Mouse (Mus musculus): Measurements from ENCODE around the gene Slc43a1. TPM values are rescaled to one million over a fixed set of nuclear protein-coding genes. Genes with fewer than 3 reads are reported as not detected.

Slc43a1 gene
- total RNA-seq, 1 experiment from 2014 or later: 23.5 TPM

- no peak for ATAC-seq (replicated peaks in 1 of 2; ENCODE audit: insufficient read depth in 1 of 2, low FRiP score in 2 of 2, low TSS enrichment in 1 of 2, low read depth in 1 of 2, poor library complexity in 2 of 2, severe bottlenecking in 2 of 2)
These were observed 12.7 kb downstream of the Slc43a1 start for GRCm38 (mm10) chr2:84851130-84852040.

DNA sequence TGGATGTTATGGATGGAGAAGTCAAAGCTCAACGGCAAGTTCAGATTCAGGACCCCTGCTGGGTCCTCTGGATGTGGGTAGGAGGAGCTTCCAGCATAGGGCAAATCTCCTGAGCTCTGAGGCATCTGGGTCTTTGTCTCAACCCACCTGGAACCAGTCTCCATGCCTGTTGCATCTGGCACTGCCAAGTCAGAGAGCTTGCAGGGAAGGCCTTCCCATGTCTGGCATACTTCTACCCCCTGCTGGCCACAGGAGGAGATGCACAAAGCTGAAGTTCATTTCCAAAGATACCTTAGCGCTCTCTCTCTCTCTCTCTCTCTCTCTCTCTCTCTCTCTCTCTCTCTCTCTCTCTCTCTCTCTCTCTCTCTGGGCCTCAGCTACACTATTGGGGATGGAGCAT is 17.1 kb downstream of the Slc43a1 start:
- peak; percentile 67 to 80 for ATAC-seq (replicated peaks in 1 of 2; ENCODE audit: insufficient read depth in 1 of 2, low FRiP score in 2 of 2, low TSS enrichment in 1 of 2, low read depth in 1 of 2, poor library complexity in 2 of 2, severe bottlenecking in 2 of 2)

DNA sequence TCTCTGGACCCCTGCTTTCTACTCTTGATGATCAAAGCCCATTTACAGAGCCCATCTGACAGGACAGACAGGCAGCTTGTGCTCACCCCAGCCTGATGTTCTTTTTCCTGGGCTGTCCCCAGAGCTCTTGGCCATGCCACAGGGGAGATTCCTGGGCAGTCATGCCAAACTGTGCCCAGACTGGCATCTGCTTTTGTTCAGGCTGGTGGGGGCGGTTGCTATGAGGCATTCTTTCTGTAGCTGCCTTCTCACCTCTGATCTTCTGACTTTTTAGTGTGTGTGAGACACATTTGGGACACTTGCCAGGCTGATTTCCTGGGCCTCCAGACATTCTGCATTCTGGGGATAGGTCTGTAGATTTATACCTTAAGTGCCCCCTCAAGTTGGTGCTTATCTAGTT is 19.9 kb downstream of the Slc43a1 start:
- ATAC-seq (replicated peaks in 1 of 2; ENCODE audit: insufficient read depth in 1 of 2, low FRiP score in 2 of 2, low TSS enrichment in 1 of 2, low read depth in 1 of 2, poor library complexity in 2 of 2, severe bottlenecking in 2 of 2): no peak

DNA sequence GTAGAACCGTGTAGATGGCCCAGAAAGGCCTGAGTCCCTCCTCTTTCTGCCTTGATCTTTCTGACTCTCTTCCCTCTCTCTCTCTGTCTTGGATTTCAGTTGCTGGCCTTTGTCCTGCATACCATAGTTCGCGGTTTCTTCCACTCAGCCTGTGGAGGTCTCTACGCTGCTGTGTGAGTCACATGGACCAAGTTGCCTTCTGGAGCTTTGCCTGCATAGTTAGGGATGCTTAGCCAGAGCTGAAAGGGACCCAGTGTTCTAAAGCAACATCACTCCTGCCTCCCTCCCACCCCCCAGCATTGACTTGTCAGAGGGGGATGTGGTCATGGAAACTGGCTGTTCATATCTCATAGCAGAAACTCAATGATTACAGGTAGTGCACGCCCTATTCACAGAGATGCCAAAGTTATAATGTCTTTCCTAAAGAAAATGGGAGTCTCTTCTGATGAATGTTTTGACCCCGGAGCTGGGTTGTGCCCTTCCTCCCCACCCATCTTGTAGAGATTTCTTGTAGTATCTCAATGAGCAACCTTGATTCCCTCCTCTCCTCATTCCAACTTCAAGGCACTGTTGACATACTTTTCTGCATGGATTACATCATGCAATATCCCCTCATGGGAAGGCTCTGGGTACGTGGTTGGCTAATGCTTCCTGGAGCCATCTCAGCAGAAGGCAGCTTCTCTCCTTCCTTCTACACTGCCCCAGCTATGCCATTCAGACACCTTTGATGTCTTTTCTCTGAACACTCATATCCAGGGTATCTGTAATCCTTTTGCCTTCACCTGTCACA is 21.5 kb downstream of the Slc43a1 start:
- no peak for ATAC-seq (replicated peaks in 1 of 2; ENCODE audit: insufficient read depth in 1 of 2, low FRiP score in 2 of 2, low TSS enrichment in 1 of 2, low read depth in 1 of 2, poor library complexity in 2 of 2, severe bottlenecking in 2 of 2)

- ATAC-seq (replicated peaks in 1 of 2; ENCODE audit: insufficient read depth in 1 of 2, low FRiP score in 2 of 2, low TSS enrichment in 1 of 2, low read depth in 1 of 2, poor library complexity in 2 of 2, severe bottlenecking in 2 of 2): no peak
These were observed 22.8 kb downstream of the Slc43a1 start for GRCm38 (mm10) chr2:84861430-84861829.

DNA sequence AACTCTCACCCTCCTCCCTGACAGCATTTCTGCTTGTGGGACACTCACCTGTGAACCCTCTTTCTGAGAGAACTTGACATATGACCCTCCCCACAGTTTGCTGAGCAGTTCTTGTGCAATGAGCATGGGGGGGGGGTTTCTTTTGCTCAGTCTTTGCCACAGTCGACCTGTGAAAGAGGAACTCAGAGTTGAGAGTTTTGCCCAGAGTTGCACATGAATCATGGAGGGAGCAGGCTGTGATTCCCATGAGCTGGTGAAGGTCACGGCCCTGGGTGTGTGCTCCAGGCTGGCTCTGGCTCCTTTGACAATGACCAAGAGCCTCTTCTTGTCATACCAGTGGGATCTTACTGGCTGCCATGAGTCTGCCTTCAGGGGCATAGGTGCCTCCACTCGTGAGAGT is 23.6 kb downstream of the Slc43a1 start:
- no peak; a peak in 1 of 4 replicates for ATAC-seq (replicated peaks in 1 of 2; ENCODE audit: insufficient read depth in 1 of 2, low FRiP score in 2 of 2, low TSS enrichment in 1 of 2, low read depth in 1 of 2, poor library complexity in 2 of 2, severe bottlenecking in 2 of 2)

DNA sequence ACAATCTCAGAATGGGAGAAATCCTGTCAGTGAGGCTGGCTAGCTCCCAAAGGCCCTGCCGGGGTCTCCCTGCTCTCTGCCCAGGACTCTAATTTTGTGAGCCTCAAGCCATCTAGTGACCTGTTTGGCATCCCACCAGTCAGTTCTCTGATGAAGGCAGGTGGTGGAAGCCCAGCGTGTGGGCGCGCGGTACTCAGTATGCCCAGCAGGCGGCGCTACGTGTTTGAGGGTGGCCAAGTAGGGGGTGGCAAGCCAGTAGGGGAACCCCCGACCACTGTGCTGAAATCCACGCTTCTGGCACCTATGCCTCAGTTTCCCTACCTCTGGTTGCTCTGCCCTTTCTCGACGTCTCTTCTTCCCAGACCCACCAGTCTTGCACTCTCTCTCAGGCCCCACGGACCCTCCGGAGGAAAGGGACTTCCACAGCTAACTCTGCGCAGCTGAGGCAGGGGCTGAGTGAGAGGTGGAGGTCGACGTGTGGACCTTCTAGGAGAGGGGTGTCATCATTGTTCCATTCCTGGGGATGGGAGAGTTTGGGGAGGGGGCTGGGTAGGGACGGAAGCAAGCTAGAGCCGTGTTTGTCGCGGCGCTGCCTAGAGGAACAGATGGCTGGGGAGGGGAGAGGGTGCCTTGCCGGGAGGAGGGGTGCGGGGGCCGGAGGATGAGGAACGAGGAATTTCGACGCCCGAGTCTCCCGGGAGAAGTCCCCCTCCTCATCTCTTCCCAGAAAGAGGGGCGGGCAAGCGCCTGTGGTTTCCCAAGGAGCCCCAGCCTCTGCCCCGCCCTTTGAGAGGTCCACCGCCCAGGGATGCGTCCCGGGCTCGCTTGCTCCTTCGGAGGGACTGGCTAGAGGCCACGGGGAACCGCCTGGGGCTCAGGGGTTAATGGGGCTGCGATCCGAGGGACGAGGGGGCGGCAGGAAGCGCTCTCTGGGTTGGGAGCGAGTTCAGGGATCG is 27.2 kb downstream of the Slc43a1 start:
- peak in 1 of 2 experiments; percentile 51; a peak in 2 of 4 replicates for ATAC-seq (replicated peaks in 1 of 2; ENCODE audit: insufficient read depth in 1 of 2, low FRiP score in 2 of 2, low TSS enrichment in 1 of 2, low read depth in 1 of 2, poor library complexity in 2 of 2, severe bottlenecking in 2 of 2)

DNA sequence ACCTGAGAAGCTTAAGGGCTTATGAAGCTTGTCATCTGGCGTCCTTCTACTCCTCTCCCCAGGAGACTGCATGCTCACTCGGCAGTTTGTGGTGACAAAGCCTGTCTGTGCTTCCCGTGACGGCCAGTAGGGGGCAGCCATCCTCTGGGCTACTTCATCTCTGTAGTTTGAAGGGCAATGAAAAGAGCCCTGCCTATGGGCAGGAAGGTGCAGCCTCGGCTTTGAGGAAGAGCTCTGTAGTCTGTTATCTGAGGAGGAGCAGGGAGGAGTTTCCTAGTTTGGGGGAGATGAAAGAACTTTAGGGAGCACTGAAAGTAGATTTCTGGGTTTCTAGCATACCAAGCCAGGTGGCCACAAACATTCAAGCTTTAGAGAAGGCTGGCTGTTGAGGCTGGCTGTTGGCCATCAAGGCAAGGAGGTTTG is 29.9 kb downstream of the Slc43a1 start:
- ATAC-seq (replicated peaks in 1 of 2; ENCODE audit: insufficient read depth in 1 of 2, low FRiP score in 2 of 2, low TSS enrichment in 1 of 2, low read depth in 1 of 2, poor library complexity in 2 of 2, severe bottlenecking in 2 of 2): peak; percentile 65 to 68

DNA sequence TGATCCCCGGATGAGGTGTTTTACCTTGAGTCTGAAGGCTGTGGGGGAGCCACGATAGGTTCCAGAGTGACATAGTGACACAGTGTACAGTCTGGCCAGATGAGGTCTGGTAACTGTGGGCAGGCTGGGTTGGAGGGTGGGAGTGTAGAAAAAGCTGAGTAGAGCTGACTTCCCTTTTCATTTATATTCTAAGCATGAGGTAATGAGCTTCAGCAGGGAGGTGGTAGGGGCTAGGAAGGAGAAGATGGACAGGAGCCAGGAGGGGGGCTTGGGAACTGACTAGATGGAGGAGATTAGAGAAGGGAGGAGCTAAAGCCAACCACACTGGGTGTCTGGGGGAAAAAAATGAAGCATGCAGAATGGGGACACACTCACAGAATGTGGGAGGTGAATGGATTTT is 30.3 kb downstream of the Slc43a1 start:
- ATAC-seq (replicated peaks in 1 of 2; ENCODE audit: insufficient read depth in 1 of 2, low FRiP score in 2 of 2, low TSS enrichment in 1 of 2, low read depth in 1 of 2, poor library complexity in 2 of 2, severe bottlenecking in 2 of 2): peak; percentile 46 to 66; a peak in 3 of 4 replicates

DNA sequence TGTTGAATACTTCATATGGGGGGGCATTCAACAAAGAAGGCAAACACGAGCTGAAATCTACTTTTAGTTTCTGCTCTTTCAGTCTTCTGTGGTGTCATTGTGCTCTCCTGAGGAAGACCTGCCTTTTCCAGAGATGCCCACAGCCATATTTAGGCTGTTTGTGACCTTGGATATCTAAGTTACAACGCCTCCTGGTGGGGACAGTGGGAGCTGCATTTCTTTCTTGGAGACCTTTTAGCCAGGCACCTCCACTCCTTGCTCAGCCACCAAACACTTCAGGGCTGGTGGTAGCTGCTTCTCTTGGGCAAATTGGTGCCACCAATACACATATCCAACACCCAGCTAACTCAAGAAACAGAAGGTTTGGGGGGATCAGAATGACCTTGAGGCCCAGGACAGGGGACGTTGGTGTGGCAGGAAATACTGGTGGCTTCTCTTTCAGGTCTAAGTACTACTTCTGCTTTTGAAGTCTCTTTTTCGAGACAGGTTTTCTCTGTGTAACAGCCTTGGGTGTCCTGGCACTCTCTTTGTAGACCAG is 32.0 kb downstream of the Slc43a1 start:
- 0 out of 4 replicates have a peak, but pooled peaks of 1 of the 2 experiments have one; percentile 5 for ATAC-seq (replicated peaks in 1 of 2; ENCODE audit: insufficient read depth in 1 of 2, low FRiP score in 2 of 2, low TSS enrichment in 1 of 2, low read depth in 1 of 2, poor library complexity in 2 of 2, severe bottlenecking in 2 of 2)

GRCm38 (mm10) chr2:84872105-84872716 is 33.6 kb downstream of the Slc43a1 start:
- ATAC-seq (replicated peaks in 1 of 2; ENCODE audit: insufficient read depth in 1 of 2, low FRiP score in 2 of 2, low TSS enrichment in 1 of 2, low read depth in 1 of 2, poor library complexity in 2 of 2, severe bottlenecking in 2 of 2): no peak

DNA sequence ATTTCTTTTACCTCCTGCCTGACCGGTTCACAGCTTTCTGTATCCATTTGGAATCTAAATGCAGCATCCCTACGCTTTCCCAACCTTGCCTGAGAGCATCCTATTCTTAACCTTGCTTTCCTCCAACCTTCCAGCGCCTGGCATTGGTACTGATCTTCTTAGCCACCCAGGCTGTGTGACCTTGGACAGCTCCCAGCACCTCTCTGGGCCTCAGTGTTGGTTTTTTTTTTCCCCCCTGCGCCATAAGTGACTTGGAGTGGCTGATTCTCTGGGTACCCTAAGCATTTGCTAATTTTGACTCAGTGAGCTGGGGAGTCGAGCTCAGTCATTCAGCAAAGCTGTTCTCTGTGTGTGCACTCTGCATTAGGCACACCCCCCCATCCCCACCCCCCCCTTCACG is 37.2 kb downstream of the Slc43a1 start:
- ATAC-seq (replicated peaks in 1 of 2; ENCODE audit: insufficient read depth in 1 of 2, low FRiP score in 2 of 2, low TSS enrichment in 1 of 2, low read depth in 1 of 2, poor library complexity in 2 of 2, severe bottlenecking in 2 of 2): no peak

DNA sequence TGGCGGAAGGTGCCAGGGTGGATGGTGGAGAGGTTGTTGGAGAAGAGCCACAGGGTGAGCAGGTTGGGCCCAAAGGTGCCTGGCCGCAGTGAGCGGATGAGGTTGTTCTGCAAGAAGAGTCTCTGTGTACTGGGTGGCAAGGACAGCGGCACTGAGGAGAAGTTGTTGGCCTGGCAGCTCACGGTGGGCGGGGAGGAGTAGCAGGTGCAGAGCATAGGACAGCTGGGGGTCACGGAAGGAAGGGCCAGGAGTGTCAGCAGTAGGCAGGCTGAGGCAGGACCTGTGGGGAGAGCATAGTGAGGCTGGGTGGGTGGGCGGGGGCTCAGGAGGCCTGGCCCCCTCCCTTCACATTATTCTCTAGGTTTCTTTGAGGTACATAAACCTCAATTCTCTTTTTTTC is 41.9 kb downstream of the Slc43a1 start:
- ATAC-seq (replicated peaks in 1 of 2; ENCODE audit: insufficient read depth in 1 of 2, low FRiP score in 2 of 2, low TSS enrichment in 1 of 2, low read depth in 1 of 2, poor library complexity in 2 of 2, severe bottlenecking in 2 of 2): no peak

DNA sequence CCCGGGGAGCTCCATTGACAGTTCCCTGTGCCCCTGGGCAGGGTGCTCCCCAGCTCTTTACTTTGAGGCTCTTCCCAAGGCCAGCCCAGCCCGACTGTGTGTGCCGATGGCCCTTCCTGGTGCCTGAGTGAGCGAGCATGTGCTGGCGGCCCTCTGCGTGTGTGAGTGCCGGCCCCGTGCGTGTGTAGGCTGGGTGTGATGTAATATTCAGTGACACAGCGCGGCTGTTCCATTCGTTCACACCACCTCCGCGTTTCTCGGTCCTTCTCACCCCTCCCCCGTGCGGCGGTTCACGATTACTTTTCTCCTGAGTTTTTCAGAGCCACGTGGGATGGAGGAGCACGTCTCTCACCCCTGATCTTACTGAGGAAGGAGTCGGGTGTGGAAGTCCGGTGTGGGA is 44.0 kb downstream of the Slc43a1 start:
- ATAC-seq (replicated peaks in 1 of 2; ENCODE audit: insufficient read depth in 1 of 2, low FRiP score in 2 of 2, low TSS enrichment in 1 of 2, low read depth in 1 of 2, poor library complexity in 2 of 2, severe bottlenecking in 2 of 2): peak; percentile 55 to 70

- ATAC-seq (replicated peaks in 1 of 2; ENCODE audit: insufficient read depth in 1 of 2, low FRiP score in 2 of 2, low TSS enrichment in 1 of 2, low read depth in 1 of 2, poor library complexity in 2 of 2, severe bottlenecking in 2 of 2): no peak
These were observed 44.4 kb downstream of the Slc43a1 start for GRCm38 (mm10) chr2:84883084-84883483.

DNA sequence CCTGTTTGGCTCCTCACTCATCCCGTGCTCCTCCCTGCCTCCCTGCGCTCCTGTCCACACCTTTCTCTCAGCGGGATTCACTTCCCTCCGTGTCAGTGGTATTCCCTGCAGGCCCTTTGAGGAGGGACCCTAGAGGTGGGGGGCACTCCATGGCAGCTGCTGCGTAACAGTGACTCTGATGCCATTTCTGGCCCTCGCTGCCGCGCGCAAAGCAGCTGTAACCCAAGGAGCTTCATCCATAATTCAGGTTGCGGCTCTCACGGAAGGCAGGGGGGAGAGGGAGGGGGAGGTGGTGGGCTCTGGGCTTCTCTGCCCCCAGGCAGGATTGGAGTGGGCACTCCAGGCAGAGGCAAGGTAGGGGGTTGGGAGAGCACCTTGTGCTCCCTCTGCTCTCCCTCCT is 44.9 kb downstream of the Slc43a1 start:
- no peak for ATAC-seq (replicated peaks in 1 of 2; ENCODE audit: insufficient read depth in 1 of 2, low FRiP score in 2 of 2, low TSS enrichment in 1 of 2, low read depth in 1 of 2, poor library complexity in 2 of 2, severe bottlenecking in 2 of 2)

- no peak for ATAC-seq (replicated peaks in 1 of 2; ENCODE audit: insufficient read depth in 1 of 2, low FRiP score in 2 of 2, low TSS enrichment in 1 of 2, low read depth in 1 of 2, poor library complexity in 2 of 2, severe bottlenecking in 2 of 2)
These were observed 45.3 kb downstream of the Slc43a1 start for GRCm38 (mm10) chr2:84883942-84884341.
